Mouse (Mus musculus) kidney, embryonic 16.5 days (tissue): ENCODE data around the gene Nat10. TPM values are rescaled to one million over a fixed set of nuclear protein-coding genes. Genes with fewer than 3 reads are reported as not detected.

ENCODE experiments used
- ATAC-seq: fragments of 200-750 bp; cut with Nextera tagmentation; 2 replicates; pipeline ENCODE4 v1.8.0; 2017; ENCODE audit warnings: moderate TSS enrichment; ENCODE audit not compliant: low FRiP score, low TSS enrichment
- H3K27ac ChIP-seq: fragments of 300-500 bp; sonication (generic); 2 replicates; pipeline ENCODE4 v1.5.1; 2014; ENCODE audit warnings: low read length
- H3K27me3 ChIP-seq: fragments of 300-500 bp; sonication (generic); 2 replicates; pipeline ENCODE4 v1.6.1; 2014; ENCODE audit warnings: low read length, control low read depth, mixed read lengths; ENCODE audit not compliant: insufficient read depth
- H3K36me3 ChIP-seq: fragments of 300-500 bp; sonication (generic); 2 replicates; pipeline ENCODE4 v1.6.1; 2014; ENCODE audit warnings: low read length, control low read depth, mixed read lengths; ENCODE audit not compliant: insufficient read depth
- H3K4me1 ChIP-seq: fragments of 300-500 bp; sonication (generic); 2 replicates; pipeline ENCODE4 v1.6.1; 2014; ENCODE audit warnings: low read length, control low read depth, mixed read lengths; ENCODE audit not compliant: insufficient read depth
- H3K4me2 ChIP-seq: fragments of 300-500 bp; sonication (generic); replicated peaks from 2 replicates; pipeline ENCODE4 v1.6.1; 2014; ENCODE audit warnings: low read depth, low read length
- H3K4me3 ChIP-seq: fragments of 300-500 bp; sonication (generic); 2 replicates; pipeline ENCODE4 v1.5.1; 2014; ENCODE audit warnings: mild to moderate bottlenecking, low read length
- H3K9ac ChIP-seq: fragments of 300-500 bp; sonication (generic); replicated peaks from 2 replicates; pipeline ENCODE4 v1.6.1; 2014; ENCODE audit warnings: low read length
- H3K9me3 ChIP-seq: fragments of 300-500 bp; sonication (generic); 2 replicates; pipeline ENCODE4 v1.6.1; 2016; ENCODE audit warnings: low read length, control low read depth
- WGBS: fragments of 180-500 bp; shearing (Covaris S2); extraction: QIAGEN DNeasy Blood & Tissue Kit; methylation state at CpG from one replicate; pipeline ENCODE4 v1.1.7; 2014; 5-methylcytosine and 5-hydroxymethylcytosine counted together
- polyA plus RNA-seq: library from polyadenylated mRNA; unstranded; fragments of >200 nt; fragmentation: Nextera tagmentation; extraction: Ambion mirVana; gene quantifications from 2 replicates; pipeline ENCODE4 v1.2.1, GENCODE M21; 2015

Nat10 gene
- 32.1 and 32.2 TPM in 2 replicates for polyA plus RNA-seq

DNA sequence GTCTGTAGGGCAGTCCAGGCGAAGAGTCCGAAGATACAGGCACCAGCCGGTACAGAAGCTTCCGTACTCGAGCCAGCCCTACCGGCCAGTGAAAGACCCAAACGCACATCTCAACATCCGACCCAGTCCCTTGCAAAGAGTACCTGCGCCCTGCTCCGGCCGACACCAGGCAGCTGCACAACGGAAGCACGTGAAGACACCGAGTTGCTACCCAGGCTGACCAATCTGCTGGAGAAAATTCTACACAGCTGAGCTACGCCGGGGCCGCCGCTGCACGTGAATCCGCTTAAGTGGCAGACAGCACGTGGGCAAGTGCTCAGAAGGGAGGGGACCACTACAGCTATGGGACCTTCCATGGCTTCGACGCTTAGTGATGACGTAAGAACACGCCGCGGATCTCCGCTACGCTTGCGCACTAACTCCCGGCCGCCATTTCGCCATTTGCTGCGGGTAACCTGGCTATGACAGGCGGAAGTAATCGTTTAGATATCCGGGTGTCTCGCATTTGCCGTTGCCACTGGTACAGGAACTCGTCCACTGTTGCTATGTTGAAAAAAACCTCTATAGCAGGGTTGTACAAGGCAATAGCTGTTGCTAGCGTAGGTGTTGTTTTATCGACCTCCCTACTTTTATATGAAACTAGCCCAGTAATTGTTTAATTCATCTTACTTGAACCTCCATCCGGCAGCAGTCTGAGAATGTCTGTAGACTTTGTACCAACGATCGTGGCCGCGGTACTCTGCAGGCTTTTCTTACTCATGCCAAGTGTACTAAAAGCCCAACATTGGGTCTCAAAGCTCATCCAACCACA is at the start of gene Nat10:
Gene Nat10, minus strand, starts transcription at position 365 of the 811 bp plus-strand sequence.
- Histone ChIP-seq H3K27me3 (no peaks in the 10 kb centered on the region), H3K4me2 (peak within 1 kb of the TSS; percentile 81), H3K27ac (peak within 1 kb of the TSS; percentile 82), H3K4me3 (peak within 1 kb of the TSS; percentile 91), H3K9me3 (no peaks in the 10 kb centered on the region), H3K4me1 (peaks cover 10% of the 10 kb centered on the region; the same call in 1 of the 2 replicates), H3K9ac (peak within 1 kb of the TSS; percentile 75), H3K36me3 (peaks cover 14% of the 10 kb centered on the region)
- WGBS: under 1% methylated on average over 47 of the region's 47 CpGs
- ATAC-seq: peak; percentile 97

GRCm38 (mm10) chr2:103810412-103810811 is 49.3 kb upstream of the Nat10 start:
- WGBS: 88% methylated on average over 6 of the region's 6 CpGs

DNA sequence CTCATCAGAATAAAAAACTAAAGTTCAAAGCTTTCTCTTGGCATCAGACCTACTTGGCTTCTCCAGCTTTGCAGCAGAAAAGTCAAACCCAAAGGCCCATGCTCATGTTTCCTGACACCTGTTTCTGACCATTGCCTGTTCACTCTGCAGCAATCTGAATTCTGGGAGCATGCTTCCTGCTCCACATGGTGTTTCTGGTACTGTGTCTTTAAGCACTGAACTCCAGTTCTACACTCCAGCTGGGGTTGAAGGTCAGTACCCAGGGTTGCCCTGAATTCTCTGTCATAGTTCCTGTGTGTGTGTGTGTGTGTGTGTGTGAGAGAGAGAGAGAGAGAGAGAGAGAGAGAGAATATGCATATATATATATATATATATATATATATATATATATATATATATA is 47.4 kb upstream of the Nat10 start:
- H3K4me3 ChIP-seq: no peak overlapping the region
- no peak for ATAC-seq
- no peak overlapping the region for H3K4me2 ChIP-seq
- peaks cover 12% of the 10 kb centered on the region; the same call in 1 of the 2 replicates for H3K4me1 ChIP-seq
- no peak overlapping the region for H3K27ac ChIP-seq
- no peaks in the 10 kb centered on the region for H3K9me3 ChIP-seq
- H3K9ac ChIP-seq: no peak overlapping the region
- H3K36me3 ChIP-seq: no peaks in the 10 kb centered on the region
- H3K27me3 ChIP-seq: no peaks in the 10 kb centered on the region

More at GRCm38 (mm10) chr2:103810412-103810811, 49.3 kb upstream of the Nat10 start:
- H3K9ac ChIP-seq: no peak overlapping the region
- no peak overlapping the region for H3K27ac ChIP-seq
- no peaks in the 10 kb centered on the region for H3K27me3 ChIP-seq
- H3K4me3 ChIP-seq: no peak overlapping the region
- ATAC-seq: no peak
- no peak overlapping the region for H3K4me2 ChIP-seq
- no peaks in the 10 kb centered on the region for H3K9me3 ChIP-seq
- H3K4me1 ChIP-seq: no peaks in the 10 kb centered on the region
- no peaks in the 10 kb centered on the region for H3K36me3 ChIP-seq

GRCm38 (mm10) chr2:103803770-103804530 is 42.9 kb upstream of the Nat10 start:
- Histone ChIP-seq H3K36me3 (no peaks in the 10 kb centered on the region), H3K27ac (no peak overlapping the region), H3K4me2 (no peak overlapping the region), H3K4me3 (no peak overlapping the region), H3K9ac (no peak overlapping the region), H3K27me3 (no peaks in the 10 kb centered on the region), H3K9me3 (no peaks in the 10 kb centered on the region), H3K4me1 (peaks cover 20% of the 10 kb centered on the region; the same call in 1 of the 2 replicates)
- no peak for ATAC-seq
- 67% methylated on average over 5 of the region's 5 CpGs for WGBS

DNA sequence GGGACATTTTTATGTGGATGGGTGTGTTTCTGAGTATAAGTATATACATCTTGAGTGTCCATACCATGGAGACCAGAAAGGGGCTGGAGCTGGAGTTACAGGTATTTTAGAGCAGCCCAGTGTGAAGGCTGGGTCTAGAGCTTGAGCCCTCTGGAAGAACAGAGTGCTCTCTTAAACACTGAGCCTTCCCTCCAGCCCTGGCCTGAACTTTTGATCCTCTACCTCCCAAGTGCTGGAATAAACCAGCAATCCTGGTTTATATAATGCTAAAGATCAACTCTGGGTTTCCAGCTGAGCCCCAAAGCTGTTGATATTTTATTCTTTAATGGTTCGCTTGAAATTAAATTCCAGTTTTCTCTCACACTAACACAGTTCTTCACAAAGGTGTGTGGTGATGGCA is 41.4 kb upstream of the Nat10 start:
- no peaks in the 10 kb centered on the region for H3K9me3 ChIP-seq
- H3K9ac ChIP-seq: no peak overlapping the region
- H3K36me3 ChIP-seq: no peaks in the 10 kb centered on the region
- H3K27ac ChIP-seq: no peak overlapping the region
- no peak overlapping the region for H3K4me2 ChIP-seq
- peaks cover 23% of the 10 kb centered on the region; the same call in 1 of the 2 replicates for H3K4me1 ChIP-seq
- H3K27me3 ChIP-seq: no peaks in the 10 kb centered on the region
- no peak for ATAC-seq
- WGBS: 97% methylated on average over 1 of the region's 1 CpGs
- H3K4me3 ChIP-seq: no peak overlapping the region

DNA sequence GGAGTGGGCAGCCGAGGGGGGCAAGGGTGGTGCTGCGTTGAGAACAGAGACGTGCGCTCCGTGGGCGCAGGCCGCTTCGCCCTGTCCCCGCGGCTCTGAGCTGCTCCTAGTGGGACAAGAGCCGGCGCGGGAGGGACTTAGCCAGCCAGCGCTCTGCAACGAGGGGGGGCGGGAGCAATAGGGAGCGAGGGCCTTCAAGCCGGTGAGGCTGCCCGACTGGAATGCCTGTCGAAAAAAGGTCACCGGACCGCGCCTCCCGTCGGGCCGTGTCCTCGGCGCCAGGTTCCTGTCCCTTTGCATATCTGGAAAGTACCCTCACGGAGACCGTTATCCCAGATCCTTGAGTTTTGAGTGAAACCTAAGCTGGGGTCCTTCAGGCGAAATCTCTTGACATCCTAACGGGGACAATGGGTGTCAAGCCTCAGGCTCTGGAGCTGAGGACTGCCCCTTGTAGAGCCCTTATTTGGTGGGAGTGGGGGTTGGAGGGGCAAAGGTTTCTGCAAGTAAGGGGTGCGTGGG is 36.5 kb upstream of the Nat10 start, which contains the start of gene Caprin1:
Gene Caprin1, minus strand, starts transcription at position 159 of the 519 bp plus-strand sequence.
- under 1% methylated on average over 33 of the region's 33 CpGs for WGBS
- H3K9me3 ChIP-seq: no peaks in the 10 kb centered on the region
- peaks cover 12% of the 10 kb centered on the region for H3K36me3 ChIP-seq
- peak within 1 kb of the TSS; percentile 95 for H3K4me3 ChIP-seq
- peak within 1 kb of the TSS; percentile 100 for H3K27ac ChIP-seq
- no peaks in the 10 kb centered on the region for H3K27me3 ChIP-seq
- H3K9ac ChIP-seq: peak within 1 kb of the TSS; percentile 98
- H3K4me1 ChIP-seq: peaks cover 28% of the 10 kb centered on the region
- H3K4me2 ChIP-seq: peak within 1 kb of the TSS; percentile 60
- ATAC-seq: peak; percentile 95

DNA sequence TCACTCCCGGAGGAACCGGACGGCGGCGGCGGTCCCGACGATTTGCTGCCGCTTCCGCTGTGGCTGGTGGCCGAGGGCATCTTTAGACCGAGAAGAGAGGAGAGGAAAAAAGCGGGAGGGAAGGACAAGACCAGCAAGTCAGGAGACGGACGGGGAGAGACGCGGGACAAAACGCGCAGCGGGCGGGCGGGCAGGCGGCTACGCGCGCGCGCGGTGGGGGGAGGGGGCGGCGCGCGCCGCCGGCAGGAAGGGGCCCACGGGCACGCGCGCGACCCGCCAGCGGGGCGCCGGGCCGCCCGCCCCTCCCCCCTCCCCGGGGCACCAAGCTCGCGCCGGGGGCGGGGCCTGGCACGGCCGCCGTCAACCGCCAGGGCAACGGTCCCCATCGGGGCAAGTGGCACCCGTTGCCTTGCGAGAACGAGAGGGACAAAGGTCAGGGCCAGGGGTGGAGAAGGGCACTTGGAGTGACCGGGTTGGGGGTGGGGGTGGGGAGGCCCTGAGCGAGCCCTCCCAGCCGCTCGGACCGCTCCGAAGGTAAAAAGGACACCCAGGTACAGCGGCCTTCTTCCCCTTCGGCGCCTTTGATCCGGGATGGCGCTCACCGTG is 35.9 kb upstream of the Nat10 start:
- 0% methylated on average over 50 of the region's 72 CpGs for WGBS
- H3K4me1 ChIP-seq: peaks cover 33% of the 10 kb centered on the region
- peak overlapping the region; percentile 95 for H3K4me3 ChIP-seq
- no peaks in the 10 kb centered on the region for H3K27me3 ChIP-seq
- ATAC-seq: peak; percentile 70
- H3K9ac ChIP-seq: peak overlapping the region; percentile 98
- no peaks in the 10 kb centered on the region for H3K9me3 ChIP-seq
- H3K4me2 ChIP-seq: peak overlapping the region; percentile 60
- H3K27ac ChIP-seq: peak overlapping the region; percentile 100
- peaks cover 16% of the 10 kb centered on the region for H3K36me3 ChIP-seq

- H3K4me2 ChIP-seq: peak overlapping the region; percentile 60
- ATAC-seq: peak; percentile 58
- peak overlapping the region; percentile 98 for H3K9ac ChIP-seq
- peaks cover 32% of the 10 kb centered on the region for H3K4me1 ChIP-seq
- H3K27ac ChIP-seq: peak overlapping the region; percentile 100
- H3K4me3 ChIP-seq: peak overlapping the region; percentile 95
- WGBS: under 1% methylated on average over 42 of the region's 42 CpGs
- no peaks in the 10 kb centered on the region for H3K9me3 ChIP-seq
- peaks cover 16% of the 10 kb centered on the region for H3K36me3 ChIP-seq
- H3K27me3 ChIP-seq: no peaks in the 10 kb centered on the region
Observed at GRCm38 (mm10) chr2:103796211-103796860, 35.3 kb upstream of the Nat10 start.

DNA sequence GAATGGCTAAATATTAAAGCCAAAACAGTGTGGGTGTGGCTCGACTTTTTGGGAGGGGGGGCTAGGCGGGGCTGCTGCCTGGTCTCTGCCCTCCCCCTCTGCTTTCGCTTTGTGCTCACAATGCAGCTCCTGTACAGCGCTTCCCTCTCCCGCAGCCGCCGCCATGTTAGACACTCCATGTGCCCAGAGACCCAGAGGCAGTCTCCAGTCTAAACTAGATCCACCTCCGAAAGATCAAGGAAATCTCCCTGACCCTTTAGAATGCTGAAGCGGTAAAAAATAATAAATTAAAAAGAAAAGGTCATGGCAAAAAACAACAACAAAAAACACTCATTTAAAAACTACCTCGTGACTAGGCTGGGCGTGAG is 34.8 kb upstream of the Nat10 start:
- Histone ChIP-seq H3K9ac (peak overlapping the region; percentile 98), H3K27me3 (no peaks in the 10 kb centered on the region), H3K27ac (peak overlapping the region; percentile 100), H3K4me2 (peak overlapping the region; percentile 60), H3K36me3 (peaks cover 20% of the 10 kb centered on the region), H3K4me1 (peaks cover 27% of the 10 kb centered on the region), H3K9me3 (no peaks in the 10 kb centered on the region), H3K4me3 (peak overlapping the region; percentile 95)
- ATAC-seq: peak; percentile 81
- 0% methylated on average over 11 of the region's 11 CpGs for WGBS
